Mouse (Mus musculus): ENCODE data around the gene Hand2.

Gene Hand2

GRCm38 (mm10) chr8:57324671-57325070, 3.9 kb downstream of the Hand2 start:
- DNase-seq (ENCODE audit: low read depth, low spot score): no peak

DNA sequence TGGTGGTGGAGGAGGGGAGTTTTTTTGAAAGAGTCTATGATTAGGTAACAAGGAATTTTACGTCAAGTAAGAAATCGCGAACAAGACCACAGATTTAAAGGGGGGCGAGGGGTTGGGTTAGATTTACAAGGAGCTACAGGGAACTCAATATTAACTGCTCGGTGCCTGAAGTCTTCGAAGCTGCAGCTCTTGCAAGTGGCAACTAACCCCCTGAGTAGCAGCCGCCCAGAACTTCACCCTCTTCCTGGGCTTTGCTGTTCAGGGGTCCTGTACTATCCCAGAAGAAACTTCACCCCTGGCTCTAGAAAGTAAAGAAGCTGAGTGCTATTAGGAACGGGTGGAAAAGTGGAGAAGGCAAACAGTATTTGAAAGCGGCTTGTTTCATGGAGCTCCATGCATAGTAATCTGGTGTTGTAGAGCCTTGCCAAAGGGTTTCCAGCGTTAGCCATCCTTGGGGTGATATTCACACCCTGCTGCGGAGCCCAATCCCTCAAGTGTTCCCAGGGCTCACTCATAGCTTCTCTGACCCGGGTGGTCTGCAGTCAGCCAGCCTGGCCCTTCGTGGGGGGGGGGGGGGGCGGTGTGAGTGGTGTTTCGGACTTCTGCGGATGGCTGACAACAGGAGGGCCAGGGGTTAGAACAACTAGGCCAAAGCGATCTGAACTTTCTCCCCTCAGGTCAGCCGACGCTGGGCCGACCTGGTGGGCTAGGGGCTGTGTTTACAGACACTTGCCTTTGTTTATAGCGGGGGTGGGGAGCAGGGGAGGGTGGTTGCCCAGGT, 4.5 kb downstream of the Hand2 start:
- DNase-seq (ENCODE audit: low read depth, low spot score): no peak

- DNase-seq (ENCODE audit: low read depth, low spot score): no peak
Measured at GRCm38 (mm10) chr8:57326091-57327065, 5.6 kb downstream of the Hand2 start.

DNA sequence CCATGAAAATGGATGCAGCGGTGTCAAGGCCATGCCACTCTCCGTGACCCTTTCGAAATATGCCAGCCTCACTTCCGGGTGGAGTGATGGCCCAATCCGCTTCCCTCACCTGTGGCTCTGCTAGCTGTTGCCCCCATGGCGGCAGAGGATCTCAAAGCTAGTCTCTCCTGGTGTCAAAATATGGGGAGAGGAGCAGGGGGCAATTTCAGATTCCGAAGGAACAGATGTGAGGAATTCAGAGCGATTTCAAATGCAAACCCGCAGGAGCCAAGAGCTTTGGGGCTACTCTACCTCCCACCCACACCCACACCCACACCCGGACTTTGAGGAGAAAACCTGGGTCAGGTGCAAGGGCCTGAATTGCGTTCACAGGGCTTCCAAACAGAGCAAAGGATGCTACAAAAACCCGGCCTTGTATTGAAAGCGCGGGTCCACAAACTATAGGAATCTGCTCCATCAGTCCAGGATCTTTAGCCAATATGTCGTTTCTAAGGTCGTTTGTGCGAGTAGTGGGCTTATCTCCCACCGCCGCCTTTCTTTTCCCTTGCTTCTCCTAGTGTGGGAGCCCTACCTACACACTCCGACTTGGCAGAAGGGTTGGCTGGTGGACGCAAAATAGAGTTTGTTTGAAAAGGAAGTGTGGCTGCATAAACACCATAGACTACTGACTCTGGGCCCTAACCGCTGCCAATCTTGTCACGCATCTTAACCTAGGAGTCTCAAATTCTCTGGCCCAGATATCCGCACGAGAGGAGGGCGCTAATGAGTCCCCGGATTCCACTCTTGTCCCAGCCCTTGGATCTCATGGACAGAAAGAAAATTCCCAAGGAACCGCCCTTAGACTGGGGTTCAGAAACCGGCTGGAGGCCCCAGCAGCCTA, 6.7 kb downstream of the Hand2 start:
- peak; percentile 46 for DNase-seq (ENCODE audit: low read depth, low spot score)

DNA sequence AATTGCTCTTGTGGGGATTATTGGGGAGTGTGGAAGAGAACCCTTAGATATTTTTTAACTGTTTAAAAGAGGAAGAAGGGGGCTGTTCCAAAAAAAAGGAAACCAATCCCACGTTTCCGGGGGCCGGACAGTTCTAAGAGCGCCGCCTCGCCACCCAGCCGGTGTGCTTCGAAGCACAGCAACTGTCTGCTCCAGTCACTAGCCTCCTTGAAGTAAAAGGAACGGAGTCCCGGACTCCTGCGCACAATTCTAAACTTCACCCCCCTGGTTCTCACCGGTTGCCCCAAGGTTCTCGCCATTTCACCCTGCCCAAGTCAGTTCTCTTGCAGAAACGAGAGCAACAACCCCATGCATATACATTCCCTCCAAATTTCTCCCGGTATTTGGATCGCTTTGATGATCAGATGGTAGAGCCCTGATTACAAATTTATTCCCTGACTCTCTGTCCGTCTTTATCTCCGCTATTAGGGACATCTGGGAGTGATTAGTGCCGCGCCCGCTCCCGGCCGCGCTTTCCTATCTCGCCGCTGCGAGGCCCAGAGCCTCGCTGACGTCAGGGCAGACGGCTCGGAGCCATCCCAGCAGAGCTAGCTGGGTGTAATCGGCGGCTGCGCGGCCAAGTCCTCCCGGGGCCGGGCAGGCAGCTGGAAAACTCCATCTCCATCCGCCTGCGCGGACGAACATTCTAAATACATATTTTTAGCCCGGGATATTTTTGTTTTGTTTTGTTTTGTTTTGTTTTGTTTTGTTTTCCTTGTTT, 7.6 kb downstream of the Hand2 start:
- DNase-seq (ENCODE audit: low read depth, low spot score): peak; percentile 74

DNA sequence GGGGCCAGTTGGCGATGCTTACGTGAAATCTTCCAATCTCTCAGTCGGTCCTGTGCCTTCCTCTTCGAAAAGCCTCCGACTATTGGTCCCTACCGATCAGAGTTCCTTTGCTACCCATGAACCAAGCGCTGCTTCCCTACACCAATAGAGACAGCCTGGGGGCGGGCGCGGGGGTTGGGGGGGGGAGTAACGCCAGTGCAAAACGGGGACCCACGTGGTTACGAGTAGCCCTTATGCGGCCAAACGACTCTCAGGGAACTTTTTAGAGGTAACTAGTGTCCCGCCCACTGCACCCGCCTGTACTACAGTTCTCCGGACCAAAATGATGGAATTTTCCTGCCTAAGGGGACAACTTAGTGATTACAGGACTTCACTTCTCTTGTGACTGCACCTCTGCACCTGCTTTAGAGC, 8.2 kb downstream of the Hand2 start:
- DNase-seq (ENCODE audit: low read depth, low spot score): no peak

DNA sequence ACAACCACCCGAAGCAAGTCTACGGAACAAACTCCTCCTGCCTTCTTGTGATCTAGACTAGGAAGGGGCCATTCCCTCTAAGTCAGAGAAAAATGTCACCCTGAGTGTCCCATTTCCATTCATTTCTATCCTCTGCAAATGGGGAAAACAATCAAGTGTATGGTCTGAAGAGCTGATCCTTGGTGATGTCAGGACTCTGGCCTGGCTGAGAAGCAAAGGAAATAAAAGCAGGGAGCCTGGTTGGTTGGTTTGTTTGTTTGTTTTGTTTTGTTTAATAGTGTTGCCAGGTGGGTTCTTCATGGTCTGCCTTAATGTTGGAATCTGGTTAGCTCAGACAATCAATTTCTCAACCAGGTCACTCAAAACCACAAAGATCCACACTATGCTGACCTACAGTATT, 9.3 kb downstream of the Hand2 start:
- DNase-seq (ENCODE audit: low read depth, low spot score): no peak

DNA sequence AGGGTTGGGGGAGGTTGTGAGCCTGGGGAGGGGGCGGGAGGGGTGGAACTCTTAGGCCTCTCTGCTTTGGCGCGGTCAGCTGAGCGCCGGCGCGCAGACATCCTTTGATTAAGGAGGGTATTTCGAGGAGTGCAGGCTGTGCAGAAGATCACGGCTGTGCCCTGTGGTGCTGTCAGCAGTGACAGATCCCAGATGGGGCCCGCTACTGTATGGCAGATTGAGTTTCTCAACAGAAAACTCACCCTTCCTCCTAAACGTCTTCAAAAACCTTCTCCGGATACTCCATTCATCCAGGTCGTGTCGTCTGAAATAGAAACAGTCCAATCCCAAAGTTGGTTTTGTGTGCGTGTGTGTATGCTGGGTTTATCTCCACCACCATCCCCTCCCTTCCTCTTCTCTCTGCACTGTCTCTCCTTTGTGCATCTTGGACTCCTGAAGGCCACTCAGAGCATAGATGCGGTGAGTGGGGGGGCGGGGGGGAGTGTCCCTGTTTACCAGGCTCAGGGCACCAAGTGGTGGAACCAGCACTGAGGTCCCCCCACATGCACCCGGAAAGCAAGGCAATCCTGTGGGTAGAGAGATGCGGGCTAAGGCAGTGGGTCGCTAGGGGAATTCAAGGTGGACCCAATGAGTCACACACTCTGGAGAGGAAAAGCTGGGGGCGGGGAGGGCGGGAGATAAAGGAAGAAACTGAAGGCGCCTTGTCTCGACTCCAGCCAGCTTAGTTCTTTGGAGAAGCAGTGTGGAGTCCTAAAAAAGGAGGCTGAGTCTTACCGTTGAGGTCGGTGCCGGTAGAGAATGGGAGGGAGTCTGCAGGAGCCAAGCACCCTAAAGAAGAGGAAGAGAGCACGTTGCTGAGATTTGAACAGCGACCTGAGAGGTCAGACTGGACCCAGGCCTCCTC, 11.2 kb downstream of the Hand2 start:
- DNase-seq (ENCODE audit: low read depth, low spot score): no peak

GRCm38 (mm10) chr8:57332676-57333482, 12.1 kb downstream of the Hand2 start:
- no peak for DNase-seq (ENCODE audit: low read depth, low spot score)

DNA sequence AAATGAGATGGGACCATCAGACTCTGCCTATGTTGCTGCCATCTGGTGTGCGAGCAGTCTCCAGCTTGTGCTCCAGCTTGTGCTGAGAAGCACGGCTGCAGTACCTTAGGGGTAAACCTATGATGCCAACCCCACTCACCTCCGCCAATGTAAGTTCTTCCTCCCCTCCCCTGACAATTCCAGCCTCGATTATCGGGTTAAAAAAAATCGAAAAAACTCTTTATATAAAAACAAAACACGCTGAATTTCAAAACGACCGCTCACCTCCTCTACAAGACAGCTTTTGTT, 12.6 kb downstream of the Hand2 start:
- no peak for DNase-seq (ENCODE audit: low read depth, low spot score)

- DNase-seq (ENCODE audit: low read depth, low spot score): peak; percentile 70
Measured at GRCm38 (mm10) chr8:57333795-57334551, 13.2 kb downstream of the Hand2 start.

- no peak for DNase-seq (ENCODE audit: low read depth, low spot score)
Measured at GRCm38 (mm10) chr8:57334714-57335113, 13.9 kb downstream of the Hand2 start.

DNA sequence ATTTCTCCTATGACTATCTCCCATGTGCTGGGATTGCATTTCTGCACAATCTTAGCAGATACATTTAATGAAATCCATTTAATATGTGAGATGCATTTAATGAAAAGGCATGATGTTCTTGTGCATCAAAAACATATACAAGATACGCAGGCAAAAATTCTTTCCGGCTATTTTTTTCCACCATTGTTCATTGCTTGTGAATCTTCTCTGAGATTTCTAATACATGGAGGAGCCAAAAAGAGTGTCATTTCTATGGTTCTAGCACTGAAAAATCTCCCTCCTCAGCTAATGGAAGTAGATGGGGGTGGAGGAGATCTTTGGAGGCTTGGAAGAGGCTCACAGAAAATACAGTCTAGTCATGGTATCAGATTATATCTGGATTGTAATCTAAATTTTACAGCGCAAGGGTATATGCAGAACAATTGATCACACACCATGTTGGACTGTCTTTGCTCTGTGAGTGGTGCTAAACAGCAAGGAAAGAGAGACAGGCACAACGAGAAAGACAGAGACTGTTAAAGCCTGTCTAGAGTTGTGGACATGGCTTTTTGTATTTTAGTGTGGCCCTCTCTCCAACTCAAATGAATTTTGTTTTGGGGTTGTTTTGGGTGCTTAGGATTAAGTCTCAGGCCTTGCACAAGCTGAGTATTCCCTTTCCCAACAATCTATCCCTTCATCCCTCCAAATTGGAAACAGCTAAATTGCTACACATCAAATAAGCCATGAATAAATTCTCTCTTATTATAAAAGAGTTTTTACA, 16.7 kb downstream of the Hand2 start:
- no peak for DNase-seq (ENCODE audit: low read depth, low spot score)

- DNase-seq (ENCODE audit: low read depth, low spot score): no peak
Measured at GRCm38 (mm10) chr8:57339711-57340650, 19.2 kb downstream of the Hand2 start.

DNA sequence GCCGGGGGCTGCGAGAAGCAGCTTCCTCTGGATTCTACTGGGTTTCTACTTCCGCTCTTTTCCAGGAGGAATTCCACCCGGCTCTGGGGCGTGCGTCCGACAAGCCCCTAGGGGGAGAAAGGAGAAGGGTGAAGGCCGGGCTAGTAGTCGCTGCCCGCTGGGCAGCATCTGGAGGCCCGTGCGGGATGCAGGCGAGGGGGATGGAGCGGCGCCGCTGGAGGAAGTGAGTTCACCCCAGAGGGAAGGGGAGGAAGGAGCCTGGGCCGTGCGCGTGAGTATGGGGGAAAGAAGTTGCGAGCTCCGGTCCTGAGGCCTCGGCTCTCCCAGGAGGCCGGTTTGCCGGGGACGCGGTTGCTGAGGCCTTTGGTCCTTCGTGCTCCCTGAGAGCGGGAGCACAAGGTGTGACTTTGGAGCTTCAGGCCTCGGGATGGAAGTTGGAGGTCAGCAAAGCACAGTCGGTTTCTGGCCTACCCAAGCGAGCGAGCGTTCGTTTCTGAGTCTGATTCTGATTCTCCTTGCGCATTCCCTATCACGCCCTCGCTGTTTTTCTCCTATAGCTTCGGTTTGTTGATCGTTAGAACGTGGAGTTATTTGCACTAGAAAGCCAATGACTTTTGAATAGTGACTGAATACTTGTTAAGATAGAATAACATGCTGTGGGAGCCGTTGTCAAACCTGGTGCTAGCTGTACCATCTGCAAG, 20.2 kb downstream of the Hand2 start:
- peak; percentile 54 for DNase-seq (ENCODE audit: low read depth, low spot score)

DNA sequence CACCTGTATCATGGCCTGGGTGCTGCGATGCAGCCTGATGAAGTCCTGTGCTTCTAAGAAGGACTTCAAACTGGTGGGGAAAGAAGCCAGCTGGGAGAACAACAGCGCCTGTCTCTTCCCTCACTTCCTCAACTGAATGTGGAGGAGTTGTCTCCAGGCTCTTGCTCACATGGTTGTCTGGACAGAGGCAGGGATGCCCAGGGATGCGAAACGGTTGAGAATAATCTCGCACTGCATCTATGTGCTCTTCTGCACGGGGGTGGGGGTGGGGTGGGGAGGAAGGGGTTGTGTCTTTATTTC, 20.7 kb downstream of the Hand2 start:
- DNase-seq (ENCODE audit: low read depth, low spot score): no peak
